Mouse (Mus musculus) heart, postnatal 10 days (tissue): ENCODE measurements around the gene Eno2. TPM values are rescaled to one million over a fixed set of nuclear protein-coding genes. Genes with fewer than 3 reads are reported as not detected.

Experiments
- DNase-seq, 2 experiments: peaks; one replicate each; pipeline ENCODE4 v3.0.0; 2021
- intact Hi-C: fragments of 180-260 bp; cut with DNase I; formaldehyde crosslinking; loops from one replicate; pipeline ENCODE4 v1.15.1; 2025
- microRNA-seq, 2 experiments: library from miRNA; unstranded; fragments of <30 nt; microRNA quantifications; one replicate each; pipeline ENCODE4 v1.2.0; 2022
- total RNA-seq, 2 experiments: library from RNA; stranded (reverse); gene quantifications; 2 replicates each; pipeline ENCODE4 v1.2.3; 2021

The Eno2 gene
- total RNA-seq, 2 experiments from 2014 or later = 3.4 to 3.7 TPM

DNA sequence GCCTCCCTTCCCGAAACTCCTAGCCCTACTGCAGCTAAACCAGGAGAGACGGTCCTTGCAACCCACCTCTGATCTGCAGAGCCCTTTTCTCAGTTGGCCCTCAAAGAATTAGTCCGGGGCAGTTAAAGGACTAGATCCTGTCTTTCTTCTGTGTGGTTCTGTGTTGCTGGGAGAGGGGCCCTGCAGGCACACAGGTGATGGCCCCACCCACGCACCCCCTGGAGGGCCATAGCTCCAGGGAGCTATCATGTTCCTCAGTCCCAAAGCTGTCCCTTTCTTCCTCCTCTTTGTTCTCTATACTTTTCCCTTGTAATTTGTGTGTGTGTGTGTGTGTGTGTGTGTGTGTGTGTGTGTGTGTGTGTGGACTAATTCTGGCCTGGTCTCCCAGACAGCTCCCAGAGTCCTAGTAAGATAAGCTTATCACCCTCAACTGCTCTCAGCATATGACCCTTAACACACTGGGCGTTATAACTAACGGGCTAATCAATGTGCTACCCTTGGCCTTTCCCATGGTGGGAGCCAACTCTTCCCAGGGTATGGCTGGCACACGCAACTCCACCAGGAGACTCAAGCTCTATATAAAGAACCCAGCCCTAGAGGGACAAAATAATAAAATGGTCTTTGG, 50.0 kb downstream of the Eno2 start:
- intact Hi-C loops = no loop called here
- peak; percentile 53 to 62 for DNase-seq

DNA sequence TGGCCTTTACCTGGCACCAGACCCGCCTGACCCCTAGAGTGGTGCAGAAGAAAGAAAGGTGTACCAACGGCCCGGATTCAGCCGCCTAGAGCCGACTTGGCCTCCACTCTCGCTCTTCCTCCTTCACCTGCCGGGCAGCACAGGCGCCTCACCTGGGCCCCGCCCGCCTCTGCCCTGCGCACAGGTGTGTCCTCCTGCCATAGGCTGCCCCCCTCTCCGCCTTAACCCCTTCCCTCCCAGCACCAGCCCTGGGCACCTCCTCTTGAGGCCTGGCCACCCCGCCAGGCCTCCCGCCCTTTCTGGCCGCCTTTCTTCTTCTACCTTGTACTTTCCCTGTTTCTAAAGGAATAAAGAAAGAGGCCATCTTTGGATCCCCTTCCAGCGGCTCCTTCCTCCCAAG, 50.8 kb downstream of the Eno2 start:
- intact Hi-C loops = no loop called here
- no peak for DNase-seq

DNA sequence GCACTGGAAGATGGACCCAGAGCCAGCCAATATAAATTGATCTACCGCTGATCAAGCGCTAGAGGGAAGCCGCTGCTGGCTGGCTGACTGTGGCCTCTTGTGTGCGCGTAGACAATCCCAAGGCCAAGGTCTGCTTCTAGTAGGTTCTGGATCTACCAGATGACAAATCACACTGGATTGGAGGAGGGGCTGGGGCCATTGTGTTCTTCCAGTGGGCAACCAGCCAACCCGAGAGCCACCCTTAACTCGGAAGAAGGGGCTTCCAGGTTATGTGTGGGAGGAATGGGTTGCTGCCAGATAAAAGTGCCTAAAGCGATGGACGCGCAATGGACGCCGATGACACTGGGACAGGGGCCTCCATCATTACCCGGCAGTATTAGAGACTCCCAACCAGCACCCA, 51.5 kb downstream of the Eno2 start:
- intact Hi-C loops = no loop called here
- DNase-seq = no peak

GRCm38 (mm10) chr6:124716864-124717490, 52.5 kb downstream of the Eno2 start:
- intact Hi-C loops = no loop called here
- DNase-seq = peak in 1 of 2 experiments; percentile 61

- intact Hi-C loops = loop anchor here (1.0 kb wide), 1 partner anchor 28 kb away; the partner anchor contains the start of gene Grcc10
- no peak for DNase-seq
Measured at GRCm38 (mm10) chr6:124712918-124713317, 56.6 kb downstream of the Eno2 start.

DNA sequence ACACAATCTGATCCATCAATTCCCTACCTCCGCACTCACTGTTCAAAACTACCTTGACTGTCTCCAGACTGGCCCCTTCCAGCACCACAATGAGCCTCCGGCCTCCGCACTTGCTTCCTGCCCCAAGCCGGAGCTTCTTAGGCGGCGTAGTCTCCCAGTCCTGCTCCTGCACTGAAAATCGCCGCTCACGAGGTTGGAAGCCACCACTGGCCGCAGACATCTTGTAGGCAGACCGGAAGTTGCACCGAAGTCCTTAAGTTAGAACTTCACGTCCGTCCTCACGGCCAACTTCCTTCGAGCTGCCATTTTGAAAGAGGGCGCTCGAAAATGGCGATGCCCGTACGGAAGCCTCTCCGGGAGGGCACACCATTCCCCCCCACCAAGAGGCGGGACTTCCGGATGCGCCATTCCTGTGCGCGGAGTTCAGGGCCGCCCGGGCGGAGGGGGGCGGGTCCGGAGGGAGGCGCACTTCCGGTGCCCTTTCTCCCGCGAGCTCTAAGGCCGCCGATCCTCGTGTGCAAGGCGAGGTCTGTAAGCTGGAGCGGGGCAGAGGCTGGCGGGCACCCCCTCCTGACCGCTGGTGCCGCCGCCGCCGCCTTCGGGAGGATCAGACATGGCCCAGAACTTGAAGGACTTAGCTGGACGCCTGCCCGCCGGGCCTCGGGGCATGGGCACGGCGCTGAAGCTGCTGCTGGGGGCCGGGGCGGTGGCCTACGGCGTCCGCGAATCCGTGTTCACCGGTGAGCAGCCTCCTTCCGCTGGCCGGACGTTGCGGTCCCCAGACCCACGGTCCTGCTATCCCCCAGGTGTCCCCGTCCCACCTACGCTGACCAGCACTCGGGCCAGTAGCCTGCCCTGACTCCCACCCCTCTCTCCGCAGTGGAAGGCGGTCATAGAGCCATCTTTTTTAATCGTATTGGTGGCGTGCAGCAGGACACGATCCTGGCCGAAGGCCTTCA, 57.4 kb downstream of the Eno2 start, which contains the start of the genes Emg1 and Phb2:
Emg1 (minus strand) TSS at position 355 of the 959 bp plus-strand sequence.
Phb2 (plus strand) TSS at position 513 of the 959 bp plus-strand sequence.
- peak; percentile 99 for DNase-seq
- intact Hi-C loops = loop anchor here (1.0 to 2.0 kb wide), 2 partner anchors 29 to 49 kb away; partner anchors contain the start of genes Grcc10 and Lpcat3

Small RNA genes within 50 kb of the gene (microRNA-seq; reads per million reads assigned to microRNA genes)
- gene Mir141 (37.2 to 38.6 reads per million in 2 experiments), gene Mir200c (661 to 844 reads per million in 2 experiments)

Other genes starting within 250 kb of the Eno2 start
- 10 to 100 TPM; 20.1 to 23.3 TPM for gene C1s1, start 227.3 kb downstream of the Eno2 start, total RNA-seq
- gene C1rb, start 199.4 kb downstream of the Eno2 start, total RNA-seq = under 1 TPM; 0.74 to 0.79 TPM
- under 1 TPM; 0.26 to 0.45 TPM for gene C1s2, start 133.6 kb downstream of the Eno2 start, total RNA-seq
- 10 to 100 TPM; 56.5 to 68.8 TPM for gene Lpcat3, start 106.6 kb downstream of the Eno2 start, total RNA-seq
- gene Emg1, start 57.5 kb downstream of the Eno2 start, total RNA-seq = 10 to 100 TPM; 64.2 to 66.4 TPM
- gene Phb2, start 57.3 kb downstream of the Eno2 start, total RNA-seq = 100 to 1,000 TPM; 394 to 399 TPM
- gene Ptpn6, start 31.0 kb downstream of the Eno2 start, total RNA-seq = 1 to 10 TPM; 5.0 to 6.0 TPM
- 100 to 1,000 TPM; 322 to 335 TPM for gene Grcc10, start 28.3 kb downstream of the Eno2 start, total RNA-seq
- gene Gm45234, start 13.7 kb downstream of the Eno2 start, total RNA-seq = under 1 TPM in 1 of 2 experiments, not detected in 1; 0.98 TPM
- gene Atn1, start 13.1 kb downstream of the Eno2 start, total RNA-seq = 10 to 100 TPM; 59.4 to 59.7 TPM
- gene Lrrc23, start 10.1 kb upstream of the Eno2 start, total RNA-seq = not detected
- gene Spsb2, start 39.0 kb upstream of the Eno2 start, total RNA-seq = 1 to 10 TPM; 3.1 TPM
- 100 to 1,000 TPM; 870 to 877 TPM for gene Tpi1, start 44.6 kb upstream of the Eno2 start, total RNA-seq
- gene Usp5, start 59.8 kb upstream of the Eno2 start, total RNA-seq = 10 to 100 TPM; 87.5 to 87.9 TPM
- gene Cdca3, start 59.9 kb upstream of the Eno2 start, total RNA-seq = 10 to 100 TPM; 19.1 to 23.2 TPM
- 1 to 10 TPM; 3.9 to 4.4 TPM for gene Gnb3, start 70.6 kb upstream of the Eno2 start, total RNA-seq
- gene P3h3, start 88.1 kb upstream of the Eno2 start, total RNA-seq = 10 to 100 TPM; 27.1 to 27.3 TPM
- 1 to 10 TPM; 3.0 to 4.9 TPM for gene Gpr162, start 94.3 kb upstream of the Eno2 start, total RNA-seq
- 1 to 10 TPM; 1.2 to 2.1 TPM for gene Cd4, start 118.5 kb upstream of the Eno2 start, total RNA-seq
- gene Lag3, start 142.0 kb upstream of the Eno2 start, total RNA-seq = under 1 TPM; 0.72 to 0.84 TPM
- 100 to 1,000 TPM; 516 to 532 TPM for gene Ptms, start 150.4 kb upstream of the Eno2 start, total RNA-seq
- gene Mlf2, start 161.7 kb upstream of the Eno2 start, total RNA-seq = 100 to 1,000 TPM; 231 to 236 TPM
- 100 to 1,000 TPM; 102 to 108 TPM for gene Cops7a, start 195.9 kb upstream of the Eno2 start, total RNA-seq
- gene Pianp, start 227.0 kb upstream of the Eno2 start, total RNA-seq = 1 to 10 TPM; 1.7 to 2.0 TPM
- 10 to 100 TPM; 27.7 to 29.3 TPM for gene Zfp384, start 239.5 kb upstream of the Eno2 start, total RNA-seq